ENCODE assay signal across 21 mouse cellular contexts in the genomic region with DNA sequence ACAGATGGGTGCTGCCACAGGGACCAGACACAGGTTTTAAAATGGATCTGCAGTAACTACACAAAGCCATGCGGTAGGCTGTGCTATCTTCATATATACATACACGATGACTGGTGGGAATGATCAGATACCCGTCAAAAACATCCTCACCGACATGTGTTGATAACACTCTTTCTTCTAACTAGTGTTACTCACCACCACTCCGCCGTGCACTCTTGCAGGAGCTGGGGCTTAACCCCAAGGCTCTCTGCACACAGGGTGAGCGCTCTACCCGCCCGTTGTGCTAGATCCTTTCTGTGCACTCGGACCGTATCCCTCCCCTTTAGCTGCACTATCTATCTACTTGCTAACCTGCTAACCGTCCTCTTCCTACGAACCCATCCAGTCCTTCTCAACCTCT.
DNase-seq lines count a peak whose midpoint lies in the region; ATAC-seq and TF ChIP-seq lines count a peak whose summit lies in the region.
"Had no signal": no experiment of that assay in that cellular context is flagged by ENCODE, and none has a peak within 500 bp of the region (broad histone marks: within the 10 kb centered on the region; RNA-seq: fewer than 3 reads in every experiment).

No protein-coding gene starts in this region.

- WGBS in liver, embryonic 11.5 days: 46% methylated on average over 13 of the region's 13 CpGs
- 52% methylated on average over 13 of the region's 13 CpGs for WGBS in liver, postnatal 0 days (ENCODE audit: insufficient replicate concordance)
- 87% methylated on average over 13 of the region's 13 CpGs for WGBS in midbrain, embryonic 11.5 days
- WGBS in midbrain, postnatal 0 days: 89% methylated on average over 13 of the region's 13 CpGs
- WGBS in liver, embryonic 16.5 days (ENCODE audit: insufficient replicate concordance): 33% methylated on average over 13 of the region's 13 CpGs

- no peaks in the 10 kb centered on the region for H3K9me3 ChIP-seq in liver, embryonic 11.5 days (ENCODE audit: control insufficient read depth, low read length)
- H3K9me3 ChIP-seq in liver, postnatal 0 days (ENCODE audit: low read length): no peaks in the 10 kb centered on the region
- H3K9me3 ChIP-seq in midbrain, embryonic 11.5 days (ENCODE audit: control insufficient read depth, low read length): no peaks in the 10 kb centered on the region
- no peaks in the 10 kb centered on the region for H3K9me3 ChIP-seq in midbrain, postnatal 0 days (ENCODE audit: low read length)
- H3K9me3 ChIP-seq in liver, embryonic 16.5 days (replicated peaks; ENCODE audit: control insufficient read depth, low read length): no peaks in the 10 kb centered on the region
- H3K9me3 ChIP-seq: embryonic facial prominence, embryonic 15.5 days; forebrain, embryonic 10.5 days; forebrain, embryonic 15.5 days; heart, embryonic 15.5 days; hindbrain, embryonic 10.5 days had no signal

- peaks cover 8% of the 10 kb centered on the region for H3K36me3 ChIP-seq in liver, embryonic 11.5 days (ENCODE audit: control insufficient read depth, insufficient read depth, low read length)
- 0 out of 2 replicates have a peak, but pooled peaks cover 5% of the 10 kb centered on the region for H3K36me3 ChIP-seq in liver, postnatal 0 days (replicated peaks; ENCODE audit: insufficient read depth, low read length)
- H3K36me3 ChIP-seq in midbrain, embryonic 11.5 days (ENCODE audit: control insufficient read depth, insufficient read depth, low read length): peaks cover 9% of the 10 kb centered on the region; the same call in 1 of the 2 replicates
- H3K36me3 ChIP-seq in midbrain, postnatal 0 days (ENCODE audit: insufficient read depth, low read length): peaks cover 39% of the 10 kb centered on the region
- no peaks in the 10 kb centered on the region for H3K36me3 ChIP-seq in liver, embryonic 16.5 days (ENCODE audit: control insufficient read depth, insufficient read depth)

- intact Hi-C loops in left cerebral cortex, postnatal 4 days (cut with DNase I): no loop called here

- peaks cover 7% of the 10 kb centered on the region for H3K4me1 ChIP-seq in liver, embryonic 11.5 days (replicated peaks; ENCODE audit: control insufficient read depth, insufficient read depth, low read length)
- no peaks in the 10 kb centered on the region for H3K4me1 ChIP-seq in liver, postnatal 0 days (ENCODE audit: insufficient read depth)
- peaks cover 1% of the 10 kb centered on the region; the same call in 1 of the 2 replicates for H3K4me1 ChIP-seq in midbrain, embryonic 11.5 days (ENCODE audit: control insufficient read depth, insufficient read depth, low read length)
- H3K4me1 ChIP-seq in midbrain, postnatal 0 days (ENCODE audit: insufficient read depth, low read length): no peaks in the 10 kb centered on the region
- no peaks in the 10 kb centered on the region for H3K4me1 ChIP-seq in liver, embryonic 16.5 days (ENCODE audit: control insufficient read depth, low read depth, low read length)

- no peak overlapping the region for H3K9ac ChIP-seq in liver, embryonic 11.5 days (ENCODE audit: low read depth, low read length)
- H3K9ac ChIP-seq in liver, postnatal 0 days (replicated peaks): no peak overlapping the region
- H3K9ac ChIP-seq in midbrain, embryonic 11.5 days (ENCODE audit: low read length): no peak overlapping the region
- H3K9ac ChIP-seq in midbrain, postnatal 0 days (replicated peaks; ENCODE audit: low read length, poor library complexity, severe bottlenecking): no peak overlapping the region
- H3K9ac ChIP-seq in liver, embryonic 16.5 days (ENCODE audit: low read depth, low read length): no peak overlapping the region
- H3K9ac ChIP-seq: embryonic facial prominence, embryonic 15.5 days; forebrain, embryonic 15.5 days; heart, embryonic 15.5 days; hindbrain, embryonic 14.5 days had no signal

- H3K4me2 ChIP-seq in liver, embryonic 11.5 days: peak overlapping the region; percentile 44
- no peak overlapping the region for H3K4me2 ChIP-seq in liver, postnatal 0 days (ENCODE audit: low read depth, low read length)
- H3K4me2 ChIP-seq in midbrain, embryonic 11.5 days: no peak overlapping the region
- no peak overlapping the region for H3K4me2 ChIP-seq in midbrain, postnatal 0 days (ENCODE audit: low read depth, low read length, poor library complexity, severe bottlenecking)
- no peak overlapping the region for H3K4me2 ChIP-seq in liver, embryonic 16.5 days (ENCODE audit: low read depth, low read length)
- H3K4me2 ChIP-seq: embryonic facial prominence, embryonic 15.5 days; forebrain, embryonic 15.5 days; heart, embryonic 11.5 days; heart, embryonic 15.5 days; hindbrain, embryonic 14.5 days had no signal

- no peaks in the 10 kb centered on the region for H3K27me3 ChIP-seq in liver, embryonic 11.5 days (replicated peaks; ENCODE audit: control insufficient read depth, insufficient read depth, low read length)
- H3K27me3 ChIP-seq in liver, postnatal 0 days (ENCODE audit: insufficient read depth, low read length): no peaks in the 10 kb centered on the region
- H3K27me3 ChIP-seq in midbrain, embryonic 11.5 days (ENCODE audit: control insufficient read depth, insufficient read depth, low read length): no peaks in the 10 kb centered on the region
- H3K27me3 ChIP-seq in midbrain, postnatal 0 days (ENCODE audit: insufficient read depth, low read length): no peaks in the 10 kb centered on the region
- no peaks in the 10 kb centered on the region for H3K27me3 ChIP-seq in liver, embryonic 16.5 days (ENCODE audit: control insufficient read depth, insufficient read depth, low read depth, low read length)
- H3K27me3 ChIP-seq: CH12.LX; embryonic facial prominence, embryonic 15.5 days; forebrain, embryonic 15.5 days; heart, embryonic 15.5 days had no signal

- no peak for TF ChIP-seq CTCF in liver, postnatal 0 days (IDR thresholded peaks at IDR 0.05; ENCODE audit: low read depth)
- TF ChIP-seq CTCF in midbrain, postnatal 0 days (IDR thresholded peaks at IDR 0.05): no peak

- no peak for DNase-seq in liver, embryonic 11.5 days (ENCODE audit: low spot score)
- DNase-seq in liver, postnatal 0 days: no peak
- DNase-seq in midbrain, embryonic 11.5 days (ENCODE audit: low spot score, missing footprints): peak; percentile 78
- no peak for DNase-seq in midbrain, postnatal 0 days (ENCODE audit: low spot score)
- no peak for DNase-seq in left cerebral cortex, postnatal 4 days
- DNase-seq: adrenal gland, adult 2 months; adrenal gland, postnatal 25 days; cerebellum, adult 2 months; cerebellum, postnatal 10 days; gastrocnemius, postnatal 10 days; heart, adult 18-20 months had no signal

- H3K27ac ChIP-seq in liver, embryonic 11.5 days (ENCODE audit: low read depth, low read length): no peak overlapping the region
- no peak overlapping the region for H3K27ac ChIP-seq in liver, postnatal 0 days (ENCODE audit: low read depth)
- H3K27ac ChIP-seq in midbrain, embryonic 11.5 days (ENCODE audit: low read depth, low read length): no peak overlapping the region
- H3K27ac ChIP-seq in midbrain, postnatal 0 days (ENCODE audit: low read depth, low read length): no peak overlapping the region
- H3K27ac ChIP-seq in liver, embryonic 16.5 days (ENCODE audit: low read length): no peak overlapping the region
- H3K27ac ChIP-seq: embryonic facial prominence, embryonic 15.5 days; forebrain, embryonic 10.5 days; forebrain, embryonic 15.5 days; heart, embryonic 15.5 days; hindbrain, embryonic 10.5 days; hindbrain, embryonic 14.5 days had no signal

- no peak for TF ChIP-seq EP300 in liver, postnatal 0 days (IDR thresholded peaks at IDR 0.05; ENCODE audit: low read depth)

- H3K4me3 ChIP-seq in liver, embryonic 11.5 days (ENCODE audit: low read depth, low read length): no peak overlapping the region
- H3K4me3 ChIP-seq in liver, postnatal 0 days (ENCODE audit: low read depth, low read length): no peak overlapping the region
- no peak overlapping the region for H3K4me3 ChIP-seq in midbrain, embryonic 11.5 days (ENCODE audit: low read depth, low read length)
- H3K4me3 ChIP-seq in midbrain, postnatal 0 days (ENCODE audit: low read depth, low read length): no peak overlapping the region
- H3K4me3 ChIP-seq in liver, embryonic 16.5 days (ENCODE audit: low read depth, low read length): no peak overlapping the region
- H3K4me3 ChIP-seq: embryonic facial prominence, embryonic 15.5 days; erythroblast, embryonic 14.5 days; forebrain, embryonic 10.5 days; forebrain, embryonic 15.5 days; heart, embryonic 15.5 days; hindbrain, embryonic 10.5 days had no signal

- peak; percentile 73 for ATAC-seq in liver, embryonic 11.5 days (replicated peaks; ENCODE audit: low FRiP score)
- ATAC-seq in liver, postnatal 0 days: no peak
- no peak for ATAC-seq in midbrain, embryonic 11.5 days (ENCODE audit: low FRiP score)
- no peak for ATAC-seq in midbrain, postnatal 0 days (ENCODE audit: low FRiP score)
- ATAC-seq in liver, embryonic 16.5 days (ENCODE audit: low read depth): peak; percentile 30; the same call in 1 of the 2 replicates
- ATAC-seq: forebrain, embryonic 15.5 days had no signal

Comparison
In these comparisons a context has a peak if more than half of its experiments do, and no peak if none do; other contexts are left out.
1. ATAC-seq: peak in liver, embryonic 11.5 days (single experiment) and liver, embryonic 16.5 days (single experiment); none in liver, postnatal 0 days (single experiment), midbrain, embryonic 11.5 days (single experiment) and midbrain, postnatal 0 days (single experiment).